Mouse (Mus musculus) cortical plate, adult 2 months (tissue): Measurements from ENCODE around the gene Gpr158. TPM values are rescaled to one million over a fixed set of nuclear protein-coding genes. Genes with fewer than 3 reads are reported as not detected.

Experiments used
- H3K27ac ChIP-seq: fragments of 200-500 bp; 2 replicates; pipeline ENCODE4 v1.5.1; 2012; ENCODE audit warnings: low read length, control low read depth, inconsistent platforms; ENCODE audit not compliant: insufficient read depth
- H3K4me1 ChIP-seq: fragments of 200-500 bp; 2 replicates; pipeline ENCODE4 v1.6.1; 2011; ENCODE audit warnings: low read length; ENCODE audit not compliant: control insufficient read depth, insufficient read depth
- H3K4me3 ChIP-seq: fragments of 200-500 bp; 2 replicates; pipeline ENCODE4 v1.5.1; 2011; ENCODE audit warnings: mild to moderate bottlenecking, low read length, control low read depth; ENCODE audit not compliant: insufficient read depth
- CTCF ChIP-seq: fragments of 200-500 bp; IDR thresholded peaks from 2 replicates; pipeline ENCODE4 v1.5.1; 2011; ENCODE audit warnings: mild to moderate bottlenecking, control low read depth, low read length; ENCODE audit not compliant: insufficient read depth; ENCODE audit errors: extremely low read depth
- POLR2A ChIP-seq: fragments of 200-500 bp; IDR thresholded peaks from 2 replicates; pipeline ENCODE4 v1.6.1; 2011; ENCODE audit warnings: mild to moderate bottlenecking, low read length, control low read depth; ENCODE audit not compliant: insufficient read depth; ENCODE audit errors: extremely low read depth
- polyA plus RNA-seq: library from polyadenylated mRNA; depleted of rRNA; stranded (reverse); fragments of >200 nt; gene quantifications from 2 replicates; pipeline ENCODE4 v1.2.3, GENCODE M21; 2012; rRNA removed

Gene Gpr158
- polyA plus RNA-seq, 1 experiment: 56.8 TPM

- H3K4me3 ChIP-seq: no peak overlapping the region
- TF ChIP-seq POLR2A: no peak
- no peak for TF ChIP-seq CTCF
- H3K27ac ChIP-seq: no peak overlapping the region
Measured at GRCm38 (mm10) chr2:21693807-21694594, 326.7 kb downstream of the Gpr158 start.

GRCm38 (mm10) chr2:21728075-21728474, 360.7 kb downstream of the Gpr158 start:
- peak overlapping the region; percentile 70; the same call in 1 of the 2 replicates for H3K27ac ChIP-seq
- TF ChIP-seq CTCF (no peak), POLR2A (no peak)

More at GRCm38 (mm10) chr2:21693807-21694594, 326.7 kb downstream of the Gpr158 start:
- H3K4me1 ChIP-seq: no peaks in the 10 kb centered on the region

GRCm38 (mm10) chr2:21783721-21784120, 416.4 kb downstream of the Gpr158 start:
- Histone ChIP-seq H3K27ac (no peak overlapping the region), H3K4me3 (no peak overlapping the region), H3K4me1 (no peaks in the 10 kb centered on the region)
- TF ChIP-seq POLR2A (no peak), CTCF (no peak)

More at GRCm38 (mm10) chr2:21728075-21728474, 360.7 kb downstream of the Gpr158 start:
- Histone ChIP-seq H3K4me1 (peaks cover 3% of the 10 kb centered on the region), H3K4me3 (no peak overlapping the region)

GRCm38 (mm10) chr2:21793156-21793555, 425.8 kb downstream of the Gpr158 start:
- Histone ChIP-seq H3K4me3 (no peak overlapping the region), H3K27ac (no peak overlapping the region), H3K4me1 (no peaks in the 10 kb centered on the region; the same call in 1 of the 2 replicates)
- TF ChIP-seq CTCF (no peak), POLR2A (no peak)

- Histone ChIP-seq H3K4me3 (no peak overlapping the region), H3K4me1 (peaks cover 2% of the 10 kb centered on the region; the same call in 1 of the 2 replicates), H3K27ac (peak overlapping the region; percentile 1; the same call in 1 of the 2 replicates)
- TF ChIP-seq CTCF (no peak), POLR2A (no peak)
Measured at GRCm38 (mm10) chr2:21799616-21800015, 432.3 kb downstream of the Gpr158 start.

GRCm38 (mm10) chr2:21800045-21800444, 432.7 kb downstream of the Gpr158 start:
- TF ChIP-seq POLR2A (no peak), CTCF (no peak)
- Histone ChIP-seq H3K27ac (no peak overlapping the region), H3K4me1 (peaks cover 2% of the 10 kb centered on the region; the same call in 1 of the 2 replicates), H3K4me3 (no peak overlapping the region)

GRCm38 (mm10) chr2:21808510-21808909, 441.2 kb downstream of the Gpr158 start:
- H3K27ac ChIP-seq: no peak overlapping the region
- no peak overlapping the region for H3K4me3 ChIP-seq
- TF ChIP-seq POLR2A (no peak), CTCF (no peak)

GRCm38 (mm10) chr2:21810431-21810830, 443.1 kb downstream of the Gpr158 start:
- Histone ChIP-seq H3K4me1 (no peaks in the 10 kb centered on the region), H3K4me3 (no peak overlapping the region), H3K27ac (no peak overlapping the region)
- TF ChIP-seq POLR2A (no peak), CTCF (no peak)

More at GRCm38 (mm10) chr2:21808510-21808909, 441.2 kb downstream of the Gpr158 start:
- H3K4me1 ChIP-seq: no peaks in the 10 kb centered on the region

GRCm38 (mm10) chr2:21864061-21864460, 496.7 kb downstream of the Gpr158 start:
- Histone ChIP-seq H3K27ac (no peak overlapping the region), H3K4me1 (no peaks in the 10 kb centered on the region), H3K4me3 (no peak overlapping the region)
- TF ChIP-seq CTCF: no peak
- TF ChIP-seq POLR2A: no peak

Other genes with a start within 250 kb of the Gpr158 start
- 3.9 and 4.4 TPM in 2 replicates for gene Enkur, start 162.2 kb upstream of the Gpr158 start, polyA plus RNA-seq
- 12.7 and 13.6 TPM in 2 replicates for gene Thnsl1, start 161.8 kb upstream of the Gpr158 start, polyA plus RNA-seq